Mouse (Mus musculus) megakaryocyte, embryonic 14.5 days (primary cell): ENCODE measurements around the gene Mymx.

Source experiments
- FLI1 ChIP-seq: IDR thresholded peaks from 2 replicates; pipeline ENCODE4 v1.6.1; 2012; ENCODE audit warnings: low read length, inconsistent platforms, mixed read lengths
- GATA1 ChIP-seq: IDR thresholded peaks from 3 replicates; pipeline ENCODE4 v1.6.1; 2012; ENCODE audit warnings: mixed read lengths, low read length, inconsistent platforms, borderline replicate concordance

DNA sequence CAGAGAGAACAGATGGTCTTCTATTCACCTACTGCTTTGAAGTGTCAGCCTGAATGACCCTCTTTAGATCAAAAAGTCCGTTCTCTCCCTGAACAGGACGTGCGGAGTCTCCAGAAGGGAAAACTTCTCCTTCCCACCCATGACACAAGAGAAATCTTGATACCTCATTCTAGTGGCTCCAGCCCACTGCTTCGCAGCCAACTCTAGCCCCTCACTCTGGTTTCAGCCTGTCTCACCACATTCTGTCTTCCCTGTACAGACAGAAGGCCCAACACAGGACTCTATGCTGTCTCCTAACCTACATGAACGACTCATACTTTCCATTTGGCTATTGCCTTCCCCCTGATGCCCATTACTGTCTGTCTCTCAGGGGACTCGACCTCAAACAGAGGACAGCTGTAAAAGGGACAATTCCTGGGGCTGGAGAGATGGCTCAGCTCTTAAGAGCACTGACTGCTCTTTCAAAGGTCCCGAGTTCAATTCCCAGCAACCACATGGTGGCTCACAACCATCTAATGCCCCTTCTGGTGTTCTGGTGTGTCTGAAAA, 50.6 kb downstream of the Mymx start:
- no peak for TF ChIP-seq GATA1
- TF ChIP-seq FLI1, result no peak
